18 mouse cellular contexts compared by ENCODE assay signal in the genomic region with DNA sequence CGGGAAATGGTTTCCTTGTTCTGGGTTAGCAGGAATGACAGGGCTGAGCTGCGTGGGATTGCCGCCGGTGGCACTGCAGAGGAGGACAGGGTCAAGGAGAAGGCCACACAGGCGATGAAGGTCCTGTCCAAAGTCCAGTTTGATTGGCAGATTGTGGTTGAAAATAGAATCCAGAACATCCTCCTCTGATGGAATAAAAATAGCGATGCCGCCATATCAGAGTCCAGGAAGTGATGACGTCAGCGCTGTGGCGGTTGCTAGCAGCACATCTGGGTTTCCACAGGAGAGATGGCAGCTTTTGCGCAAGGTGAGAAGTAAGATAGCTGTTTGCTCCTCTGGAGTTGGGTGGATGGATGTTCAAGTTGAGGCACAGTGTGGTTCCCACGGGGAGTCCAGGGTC. TPM values are rescaled to one million over a fixed set of nuclear protein-coding genes. Genes with fewer than 3 reads are reported as not detected.
DNase-seq lines count a peak whose midpoint lies in the region; ATAC-seq and TF ChIP-seq lines count a peak whose summit lies in the region.
"Had no signal": no experiment of that assay in that cellular context is flagged by ENCODE, and none has a peak within 500 bp of the region (broad histone marks: within the 10 kb centered on the region; RNA-seq: fewer than 3 reads in every experiment).

No protein-coding gene starts in this region.

- no peak overlapping the region for H3K4me2 ChIP-seq in liver, embryonic 11.5 days
- H3K4me2 ChIP-seq in liver, embryonic 12.5 days: no peak overlapping the region
- H3K4me2 ChIP-seq in liver, postnatal 0 days (ENCODE audit: low read depth, low read length): no peak overlapping the region
- H3K4me2 ChIP-seq in hindbrain, embryonic 14.5 days (replicated peaks): no peak overlapping the region
- H3K4me2 ChIP-seq: hindbrain, embryonic 13.5 days; kidney, embryonic 15.5 days; liver, embryonic 15.5 days; midbrain, embryonic 13.5 days had no signal

- H3K36me3 ChIP-seq in liver, embryonic 11.5 days (ENCODE audit: control insufficient read depth, insufficient read depth, low read length): peaks cover 16% of the 10 kb centered on the region
- H3K36me3 ChIP-seq in liver, embryonic 12.5 days: peaks cover 56% of the 10 kb centered on the region
- H3K36me3 ChIP-seq in liver, postnatal 0 days (replicated peaks; ENCODE audit: insufficient read depth, low read length): peaks cover 16% of the 10 kb centered on the region; the same call in 1 of the 2 replicates
- H3K36me3 ChIP-seq in hindbrain, embryonic 14.5 days (replicated peaks; ENCODE audit: control insufficient read depth, insufficient read depth): peaks cover 54% of the 10 kb centered on the region

- no peak for TF ChIP-seq EP300 in liver, postnatal 0 days (IDR thresholded peaks at IDR 0.05; ENCODE audit: low read depth)

- no peak for TF ChIP-seq CTCF in liver, postnatal 0 days (IDR thresholded peaks at IDR 0.05; ENCODE audit: low read depth)

- H3K9ac ChIP-seq in liver, embryonic 11.5 days (ENCODE audit: low read depth, low read length): no peak overlapping the region
- no peak overlapping the region for H3K9ac ChIP-seq in liver, embryonic 12.5 days
- no peak overlapping the region for H3K9ac ChIP-seq in liver, postnatal 0 days (replicated peaks)
- H3K9ac ChIP-seq in hindbrain, embryonic 14.5 days: no peak overlapping the region
- H3K9ac ChIP-seq: hindbrain, embryonic 13.5 days; kidney, embryonic 15.5 days; liver, embryonic 15.5 days; midbrain, embryonic 13.5 days had no signal

- no peaks in the 10 kb centered on the region for H3K27me3 ChIP-seq in liver, embryonic 11.5 days (replicated peaks; ENCODE audit: control insufficient read depth, insufficient read depth, low read length)
- H3K27me3 ChIP-seq in liver, embryonic 12.5 days (replicated peaks): no peaks in the 10 kb centered on the region
- no peaks in the 10 kb centered on the region for H3K27me3 ChIP-seq in liver, postnatal 0 days (ENCODE audit: insufficient read depth, low read length)
- no peaks in the 10 kb centered on the region for H3K27me3 ChIP-seq in hindbrain, embryonic 14.5 days (ENCODE audit: control insufficient read depth, insufficient read depth, low read length)
- H3K27me3 ChIP-seq: hindbrain, embryonic 13.5 days; kidney, embryonic 15.5 days; liver, embryonic 15.5 days; midbrain, embryonic 13.5 days; Patski had no signal

- ATAC-seq in liver, embryonic 11.5 days (replicated peaks; ENCODE audit: low FRiP score): peak; percentile 18; the same call in 1 of the 2 replicates
- ATAC-seq in liver, embryonic 12.5 days: no peak
- peak; percentile 20; the same call in 1 of the 2 replicates for ATAC-seq in liver, postnatal 0 days
- no peak for ATAC-seq in hindbrain, embryonic 14.5 days (ENCODE audit: low FRiP score)
- ATAC-seq: midbrain, embryonic 13.5 days; Patski had no signal

- WGBS in liver, embryonic 11.5 days: 59% methylated on average over 12 of the region's 12 CpGs
- WGBS in liver, embryonic 12.5 days (ENCODE audit: insufficient replicate concordance): 49% methylated on average over 12 of the region's 12 CpGs
- 64% methylated on average over 12 of the region's 12 CpGs for WGBS in liver, postnatal 0 days (ENCODE audit: insufficient replicate concordance)
- 91% methylated on average over 12 of the region's 12 CpGs for WGBS in hindbrain, embryonic 14.5 days

- intact Hi-C loops in left cerebral cortex, postnatal 10 days (cut with DNase I): no loop called here

- no peak overlapping the region for H3K27ac ChIP-seq in liver, embryonic 11.5 days (ENCODE audit: low read depth, low read length)
- no peak overlapping the region for H3K27ac ChIP-seq in liver, embryonic 12.5 days
- H3K27ac ChIP-seq in liver, postnatal 0 days (ENCODE audit: low read depth): no peak overlapping the region
- no peak overlapping the region for H3K27ac ChIP-seq in hindbrain, embryonic 14.5 days
- H3K27ac ChIP-seq: hindbrain, embryonic 13.5 days; kidney, embryonic 15.5 days; layer of hippocampus, adult 2 months; left cerebral cortex, adult 2 months; liver, embryonic 15.5 days; midbrain, embryonic 13.5 days had no signal

- no peak for DNase-seq in liver, embryonic 11.5 days (ENCODE audit: low spot score)
- DNase-seq in heart, adult 8-10 months (ENCODE audit: low spot score): peak; percentile 51
- DNase-seq in liver, postnatal 0 days: no peak
- peak; percentile 77 to 85 for DNase-seq in thymus, postnatal 36 days
- DNase-seq in ovary, postnatal 36 days (ENCODE audit: low spot score): no peak
- DNase-seq in left cerebral cortex, postnatal 10 days (ENCODE audit: extremely low spot score in 1 of 2, low spot score in 2 of 2): no peak
- DNase-seq in hindbrain, embryonic 14.5 days (ENCODE audit: low spot score): no peak
- DNase-seq: adrenal gland, postnatal 14 days; cerebellum, postnatal 10 days had no signal

- H3K9me3 ChIP-seq in liver, embryonic 11.5 days (ENCODE audit: control insufficient read depth, low read length): no peaks in the 10 kb centered on the region
- H3K9me3 ChIP-seq in liver, embryonic 12.5 days (replicated peaks): no peaks in the 10 kb centered on the region
- H3K9me3 ChIP-seq in liver, postnatal 0 days (ENCODE audit: low read length): no peaks in the 10 kb centered on the region
- H3K9me3 ChIP-seq in hindbrain, embryonic 14.5 days (ENCODE audit: control insufficient read depth, low read length): no peaks in the 10 kb centered on the region
- H3K9me3 ChIP-seq: hindbrain, embryonic 13.5 days; kidney, embryonic 15.5 days; liver, embryonic 15.5 days; midbrain, embryonic 13.5 days had no signal

- no peak overlapping the region for H3K4me3 ChIP-seq in liver, embryonic 11.5 days (ENCODE audit: low read depth, low read length)
- H3K4me3 ChIP-seq in liver, embryonic 12.5 days: no peak overlapping the region
- no peak overlapping the region for H3K4me3 ChIP-seq in liver, postnatal 0 days (ENCODE audit: low read depth, low read length)
- H3K4me3 ChIP-seq in hindbrain, embryonic 14.5 days (replicated peaks; ENCODE audit: low read length): no peak overlapping the region
- H3K4me3 ChIP-seq: erythroblast, embryonic 14.5 days; hindbrain, embryonic 13.5 days; kidney, embryonic 15.5 days; layer of hippocampus, adult 2 months; left cerebral cortex, adult 2 months; liver, embryonic 15.5 days; midbrain, embryonic 13.5 days had no signal

- H3K4me1 ChIP-seq in liver, embryonic 11.5 days (replicated peaks; ENCODE audit: control insufficient read depth, insufficient read depth, low read length): peaks cover 12% of the 10 kb centered on the region
- peaks cover 32% of the 10 kb centered on the region for H3K4me1 ChIP-seq in liver, embryonic 12.5 days
- H3K4me1 ChIP-seq in liver, postnatal 0 days (ENCODE audit: insufficient read depth): no peaks in the 10 kb centered on the region; the same call in none of the 2 replicates
- no peaks in the 10 kb centered on the region for H3K4me1 ChIP-seq in hindbrain, embryonic 14.5 days (replicated peaks; ENCODE audit: control insufficient read depth, insufficient read depth, low read length)
- H3K4me1 ChIP-seq: hindbrain, embryonic 13.5 days; midbrain, embryonic 13.5 days had no signal

RNA-seq across cellular contexts. Expression of a gene that starts 15.9 kb away (rescaled TPM):
- 48.2 and 51.5 TPM in 2 replicates for polyA plus RNA-seq in liver, embryonic 11.5 days (2014; fragmentation: Nextera tagmentation; extraction: Ambion mirVana)
- polyA plus RNA-seq in liver, embryonic 12.5 days (2016; fragmentation: Nextera tagmentation; extraction: Ambion mirVana): 32.4 and 32.9 TPM in 2 replicates
- 1 to 10 TPM in 2 of 4 experiments, under 1 TPM in 2; 0.81 to 1.7 (median 0.95) TPM for total RNA-seq in heart, adult 8-10 months (2022)
- polyA plus RNA-seq in liver, postnatal 0 days (2015; fragmentation: Nextera tagmentation; extraction: Ambion mirVana): 24.6 and 24.7 TPM in 2 replicates
- 10 to 100 TPM; 14.9 to 15.1 TPM for total RNA-seq in left cerebral cortex, postnatal 10 days (2021)
- polyA plus RNA-seq in hindbrain, embryonic 14.5 days (2014; fragmentation: Nextera tagmentation; extraction: Ambion mirVana): 40.2 and 44.1 TPM in 2 replicates

Comparison
In these comparisons a context has a peak if more than half of its experiments do, and no peak if none do; other contexts are left out.
1. ATAC-seq: peak in liver, embryonic 11.5 days (single experiment) and liver, postnatal 0 days (single experiment); none in liver, embryonic 12.5 days (single experiment) and hindbrain, embryonic 14.5 days (single experiment).
2. DNase-seq: peak in heart, adult 8-10 months (single experiment) and thymus, postnatal 36 days (2 of 2); none in liver, embryonic 11.5 days (single experiment), liver, postnatal 0 days (single experiment), ovary, postnatal 36 days (single experiment), left cerebral cortex, postnatal 10 days (0 of 2) and hindbrain, embryonic 14.5 days (single experiment).